Mouse (Mus musculus): ENCODE measurements around the gene Smndc1. TPM values are rescaled to one million over a fixed set of nuclear protein-coding genes. Genes with fewer than 3 reads are reported as not detected.

Gene Smndc1
- total RNA-seq, 2 experiments from 2014 or later = 45.6 to 56.9 TPM

GRCm38 (mm10) chr19:53355065-53355464 is 35.3 kb downstream of the Smndc1 start:
- ATAC-seq (replicated peaks; ENCODE audit: low FRiP score, low TSS enrichment, poor library complexity, severe bottlenecking) = no peak

- no peak for ATAC-seq (replicated peaks; ENCODE audit: low FRiP score, low TSS enrichment, poor library complexity, severe bottlenecking)
Observed at GRCm38 (mm10) chr19:53354271-53355000, 35.9 kb downstream of the Smndc1 start.

- ATAC-seq (replicated peaks; ENCODE audit: low FRiP score, low TSS enrichment, poor library complexity, severe bottlenecking) = no peak
Observed at GRCm38 (mm10) chr19:53353864-53354263, 36.5 kb downstream of the Smndc1 start.

GRCm38 (mm10) chr19:53345766-53346165 is 44.6 kb downstream of the Smndc1 start:
- no peak for ATAC-seq (replicated peaks; ENCODE audit: low FRiP score, low TSS enrichment, poor library complexity, severe bottlenecking)

- ATAC-seq (replicated peaks; ENCODE audit: low FRiP score, low TSS enrichment, poor library complexity, severe bottlenecking) = no peak
Observed at GRCm38 (mm10) chr19:53344062-53344461, 46.3 kb downstream of the Smndc1 start.

- ATAC-seq (replicated peaks; ENCODE audit: low FRiP score, low TSS enrichment, poor library complexity, severe bottlenecking) = no peak
Observed at GRCm38 (mm10) chr19:53343174-53343881, 47.0 kb downstream of the Smndc1 start.

GRCm38 (mm10) chr19:53340423-53340822 is 50.0 kb downstream of the Smndc1 start:
- peak; percentile 60; the same call in 1 of the 2 replicates for ATAC-seq (replicated peaks; ENCODE audit: low FRiP score, low TSS enrichment, poor library complexity, severe bottlenecking)

GRCm38 (mm10) chr19:53335241-53335640 is 55.1 kb downstream of the Smndc1 start:
- no peak for ATAC-seq (replicated peaks; ENCODE audit: low FRiP score, low TSS enrichment, poor library complexity, severe bottlenecking)

GRCm38 (mm10) chr19:53333730-53334129 is 56.6 kb downstream of the Smndc1 start:
- no peak for ATAC-seq (replicated peaks; ENCODE audit: low FRiP score, low TSS enrichment, poor library complexity, severe bottlenecking)

- ATAC-seq (replicated peaks; ENCODE audit: low FRiP score, low TSS enrichment, poor library complexity, severe bottlenecking) = no peak
Observed at GRCm38 (mm10) chr19:53331882-53332500, 58.4 kb downstream of the Smndc1 start.

GRCm38 (mm10) chr19:53329992-53330381 is 60.4 kb downstream of the Smndc1 start:
- ATAC-seq (replicated peaks; ENCODE audit: low FRiP score, low TSS enrichment, poor library complexity, severe bottlenecking) = peak; percentile 54

Other genes with a start within 250 kb of the Smndc1 start
- 21.1 and 25.3 TPM in 2 replicates for gene Mxi1, start 80.1 kb downstream of the Smndc1 start, total RNA-seq (2014; fragmentation: Nextera tagmentation)
- 82.7 and 86.4 TPM in 2 replicates for gene Mxi1, start 80.1 kb downstream of the Smndc1 start, total RNA-seq (2017)
- not detected in 2 replicates for gene Gm10197, start 18.8 kb downstream of the Smndc1 start, total RNA-seq (2014; fragmentation: Nextera tagmentation)
- not detected in 2 replicates for gene Gm10197, start 18.8 kb downstream of the Smndc1 start, total RNA-seq (2017)
- gene Dusp5, start 138.5 kb upstream of the Smndc1 start, total RNA-seq (2014; fragmentation: Nextera tagmentation) = 1.6 and 2.9 TPM in 2 replicates
- 5.4 and 12.3 TPM in 2 replicates for gene Dusp5, start 138.5 kb upstream of the Smndc1 start, total RNA-seq (2017)
- gene Nutf2-ps1, start 198.5 kb upstream of the Smndc1 start, total RNA-seq (2014; fragmentation: Nextera tagmentation) = 86.8 and 99.0 TPM in 2 replicates
- 216 and 256 TPM in 2 replicates for gene Nutf2-ps1, start 198.5 kb upstream of the Smndc1 start, total RNA-seq (2017)
- 103 and 105 TPM in 2 replicates for gene Smc3, start 209.8 kb upstream of the Smndc1 start, total RNA-seq (2014; fragmentation: Nextera tagmentation)
- 209 and 214 TPM in 2 replicates for gene Smc3, start 209.8 kb upstream of the Smndc1 start, total RNA-seq (2017)

Data from megakaryocyte-erythroid progenitor cell, adult 5-6 weeks (primary cell).